In genomic region chr3:130482513-130482912, GRCm38 (mm10) we compare ENCODE assay signal across 20 mouse cellular contexts.
"Had no signal": no experiment of that assay in that cellular context is flagged by ENCODE, and none has a peak within 500 bp of the region (broad histone marks: within the 10 kb centered on the region; RNA-seq: fewer than 3 reads in every experiment).

No protein-coding gene starts in this region.

- ATAC-seq: intestine, embryonic 15.5 days; liver, embryonic 12.5 days had no signal

- H3K27ac ChIP-seq: intestine, embryonic 15.5 days; kidney, postnatal 0 days; layer of hippocampus, adult 2 months; limb, embryonic 10.5 days; limb, embryonic 13.5 days; liver, embryonic 12.5 days; liver, embryonic 15.5 days; lung, embryonic 15.5 days; stomach, embryonic 15.5 days had no signal

- H3K4me2 ChIP-seq: intestine, embryonic 15.5 days; limb, embryonic 13.5 days; liver, embryonic 12.5 days; liver, embryonic 15.5 days; lung, embryonic 15.5 days; stomach, embryonic 15.5 days had no signal

- H3K9ac ChIP-seq: intestine, embryonic 15.5 days; limb, embryonic 13.5 days; liver, embryonic 12.5 days; liver, embryonic 15.5 days; lung, embryonic 15.5 days; stomach, embryonic 15.5 days had no signal

- H3K4me3 ChIP-seq: intestine, embryonic 15.5 days; layer of hippocampus, adult 2 months; limb, embryonic 10.5 days; limb, embryonic 13.5 days; liver, embryonic 12.5 days; liver, embryonic 15.5 days; lung, embryonic 15.5 days; megakaryocyte, embryonic 14.5 days; stomach, embryonic 15.5 days had no signal

- DNase-seq: kidney, adult 11 months; kidney, postnatal 25 days; layer of hippocampus, adult 9-11 months; liver; lung, adult 18-20 months; lung, postnatal 10 days; lung, postnatal 36 days; right cerebral cortex, postnatal 25 days; spleen, adult 18-20 months; thymus, postnatal 25 days had no signal

- H3K9me3 ChIP-seq: intestine, embryonic 15.5 days; limb, embryonic 10.5 days; limb, embryonic 13.5 days; liver, embryonic 12.5 days; liver, embryonic 15.5 days; lung, embryonic 15.5 days; stomach, embryonic 15.5 days had no signal

- H3K4me1 ChIP-seq: intestine, embryonic 15.5 days; limb, embryonic 10.5 days; limb, embryonic 13.5 days; liver, embryonic 12.5 days; liver, embryonic 15.5 days; lung, embryonic 15.5 days; megakaryocyte, embryonic 14.5 days; stomach, embryonic 15.5 days had no signal

- H3K36me3 ChIP-seq: intestine, embryonic 15.5 days; limb, embryonic 10.5 days; liver, embryonic 12.5 days; liver, embryonic 15.5 days; lung, embryonic 15.5 days; stomach, embryonic 15.5 days had no signal

- H3K27me3 ChIP-seq: intestine, embryonic 15.5 days; limb, embryonic 13.5 days; liver, embryonic 12.5 days; liver, embryonic 15.5 days; lung, embryonic 15.5 days; megakaryocyte, embryonic 14.5 days; stomach, embryonic 15.5 days had no signal
